Mouse (Mus musculus) layer of hippocampus, adult 8-10 months (tissue): Measurements from ENCODE around the gene Mrpl12. TPM values are rescaled to one million over a fixed set of nuclear protein-coding genes. Genes with fewer than 3 reads are reported as not detected.

Source experiments
- DNase-seq, 2 experiments: peaks; one replicate each; pipeline ENCODE4 v3.0.0; 2022; ENCODE audit warnings: low spot score in 2 of 2
- total RNA-seq, 4 experiments: library from RNA; stranded (reverse); gene quantifications; 2 replicates each; pipeline ENCODE4 v1.2.4; 2022

The Mrpl12 gene
- 10 to 100 TPM; 63.7 to 66.0 (median 64.4) TPM for total RNA-seq

DNA sequence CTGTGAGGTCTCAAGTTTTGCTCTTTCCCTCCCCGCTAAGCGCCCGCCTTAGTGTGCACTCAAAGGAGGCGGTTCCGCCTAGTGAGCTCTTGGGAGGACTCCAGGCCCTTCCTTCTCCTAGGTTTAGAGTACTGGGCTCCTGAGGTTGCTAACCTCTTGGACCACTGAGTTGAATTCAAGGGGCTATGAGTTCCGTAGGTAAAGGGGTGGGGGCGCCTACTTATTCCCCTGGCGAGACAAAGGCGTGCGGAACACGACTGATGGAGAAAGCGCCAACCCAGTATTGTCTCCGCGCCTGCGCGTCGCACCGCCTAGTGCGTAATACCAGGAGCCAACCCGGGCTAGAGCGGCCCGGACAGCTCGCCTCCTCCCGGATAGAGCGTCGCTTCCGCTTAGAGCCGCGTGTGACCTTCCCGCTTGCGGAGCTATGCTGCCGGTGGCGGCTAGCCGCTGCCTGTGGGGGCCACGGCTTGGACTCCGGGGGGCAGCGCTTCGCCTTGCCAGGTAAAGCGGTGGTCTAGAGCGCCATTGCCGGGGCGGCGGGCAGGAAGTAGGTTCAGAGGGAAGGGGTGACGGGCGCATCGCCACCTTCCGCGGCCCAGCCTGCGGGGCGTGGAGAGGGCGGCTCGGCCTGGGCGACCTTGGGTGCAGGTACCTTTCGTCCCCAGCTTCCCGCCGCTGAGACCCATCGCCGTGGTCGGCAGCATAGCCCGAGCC, at the start of gene Mrpl12:
Mrpl12 (plus strand) TSS at position 349 of the 717 bp plus-strand sequence.
- peak; percentile 85 to 86 for DNase-seq

DNA sequence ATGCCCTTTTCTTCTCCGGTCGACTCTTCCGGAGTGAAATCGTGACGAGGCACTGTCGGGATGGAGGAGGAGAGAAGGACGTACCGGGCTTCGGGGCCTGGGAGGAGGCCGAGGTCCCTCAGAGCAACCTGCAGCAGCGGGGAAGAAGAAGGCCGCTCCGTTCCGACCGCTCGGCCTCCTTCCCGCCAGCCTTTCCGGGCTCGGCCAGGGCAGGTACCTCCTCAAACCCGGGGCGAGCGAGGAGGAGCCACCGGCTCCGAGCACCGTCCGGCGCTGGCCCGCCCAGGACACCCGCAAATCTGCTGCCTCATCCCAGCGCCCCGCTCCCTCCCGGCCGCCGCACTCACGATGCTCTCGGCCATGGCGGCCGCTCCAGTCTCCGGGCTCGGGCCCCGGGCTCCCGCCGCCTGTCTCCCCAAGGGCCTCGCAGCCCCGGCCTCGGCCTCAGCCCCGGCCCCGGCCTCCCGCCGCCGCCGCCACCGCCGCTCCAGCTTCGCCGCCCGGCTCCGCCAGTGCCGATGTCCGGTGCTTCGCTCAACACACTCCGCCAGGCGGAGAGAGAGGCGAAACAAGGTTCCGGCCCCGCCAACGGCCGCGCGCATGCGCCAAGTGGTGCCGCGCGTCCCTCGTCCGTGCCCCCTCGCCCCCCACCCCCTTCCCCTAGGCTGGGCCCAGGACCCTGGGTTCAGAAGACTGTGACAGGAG, 47.1 kb upstream of the Mrpl12 start, which contains the start of gene Nploc4:
Nploc4 (minus strand) TSS at position 557 of the 705 bp plus-strand sequence.
- peak; percentile 56 to 79 for DNase-seq

DNA sequence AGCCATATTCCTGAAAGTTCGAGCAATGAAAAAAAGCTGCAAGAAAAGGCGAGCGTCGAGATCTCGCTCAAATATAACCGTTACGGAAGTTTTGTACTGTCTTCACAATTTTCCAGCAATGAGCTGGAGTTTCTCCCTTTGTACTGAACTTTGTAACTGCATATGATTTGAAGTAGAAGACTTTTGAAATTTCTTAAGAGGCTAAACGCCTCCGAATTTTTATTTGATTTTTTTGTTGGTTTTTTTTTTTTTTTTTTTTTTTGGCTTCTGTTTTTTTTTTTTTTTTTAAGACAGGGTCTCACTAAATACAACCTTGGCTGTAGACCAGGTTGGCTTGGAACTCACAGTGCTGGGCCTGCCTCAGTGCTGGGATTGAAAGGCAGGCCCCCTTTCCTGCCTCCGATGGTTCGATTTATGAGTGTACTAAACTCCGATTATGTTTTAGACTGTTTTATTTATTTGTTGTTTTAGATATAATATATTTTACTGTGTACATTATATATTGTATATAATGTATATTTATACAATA, 46.5 kb upstream of the Mrpl12 start:
- DNase-seq = no peak

DNA sequence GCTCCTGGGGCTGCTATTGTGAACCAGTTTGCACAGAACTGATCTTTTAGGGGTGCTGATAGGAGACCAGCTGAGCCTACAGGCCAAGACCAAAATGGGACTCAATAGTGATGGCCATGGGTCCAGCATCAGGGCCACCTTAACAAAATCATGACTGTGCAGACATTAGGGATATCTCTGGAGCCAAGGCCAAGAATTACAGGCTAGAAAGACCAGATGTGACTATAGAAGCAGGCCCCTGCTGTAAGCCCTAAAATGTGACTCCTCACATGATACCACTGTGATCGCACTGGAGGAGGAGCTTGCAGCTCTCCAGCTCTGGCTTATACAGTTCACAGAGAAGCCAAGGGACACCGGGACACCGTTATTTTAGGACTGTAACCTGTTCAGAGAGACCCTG, 42.1 kb upstream of the Mrpl12 start, which contains the start of gene Tspan10:
Tspan10 (plus strand) TSS at position 301 of the 400 bp plus-strand sequence.
- DNase-seq = no peak

DNA sequence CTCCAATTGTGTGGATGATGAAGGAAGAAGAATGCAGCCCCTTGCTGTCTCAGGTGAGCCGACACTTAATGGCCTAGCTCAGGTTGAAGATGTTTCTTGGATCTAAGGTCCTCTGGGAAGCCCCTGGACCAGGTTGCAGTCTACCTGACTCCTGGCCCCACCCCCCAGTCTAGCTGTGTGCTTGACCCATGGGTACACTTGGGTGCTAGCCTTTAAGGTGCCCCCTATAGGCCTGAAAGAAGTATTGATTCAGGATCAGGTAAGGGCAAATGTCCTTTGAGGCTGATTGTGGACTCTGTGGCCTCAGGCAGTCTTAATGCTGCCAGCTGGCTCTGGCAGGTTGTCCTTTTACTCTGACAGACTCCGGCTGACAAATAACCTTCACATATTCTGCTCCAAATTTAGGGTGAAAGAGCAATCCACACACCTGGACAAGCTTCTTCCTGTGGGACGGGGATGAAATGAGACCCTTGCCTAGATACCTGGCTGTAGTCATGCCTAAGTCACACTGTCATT, 41.6 kb upstream of the Mrpl12 start:
- DNase-seq = no peak

DNA sequence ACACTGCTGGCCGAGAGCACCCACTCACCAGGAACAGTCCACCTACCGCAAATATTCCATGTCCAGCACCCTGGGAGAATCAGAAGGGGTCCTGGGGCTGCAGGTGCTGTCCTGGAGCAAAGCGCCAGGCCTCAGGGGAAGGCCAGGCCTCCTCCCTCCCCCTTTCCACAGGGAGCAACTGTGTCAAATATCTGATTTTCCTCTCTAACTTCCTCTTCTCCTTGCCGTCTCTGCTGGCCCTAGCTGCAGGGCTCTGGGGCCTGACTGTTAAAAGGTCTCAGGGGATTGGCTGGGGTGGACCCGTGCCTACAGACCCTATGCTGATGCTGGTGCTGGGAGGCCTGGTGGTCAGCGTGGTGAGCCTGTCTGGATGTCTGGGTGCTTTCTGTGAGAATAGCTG, 40.3 kb upstream of the Mrpl12 start:
- DNase-seq = no peak

DNA sequence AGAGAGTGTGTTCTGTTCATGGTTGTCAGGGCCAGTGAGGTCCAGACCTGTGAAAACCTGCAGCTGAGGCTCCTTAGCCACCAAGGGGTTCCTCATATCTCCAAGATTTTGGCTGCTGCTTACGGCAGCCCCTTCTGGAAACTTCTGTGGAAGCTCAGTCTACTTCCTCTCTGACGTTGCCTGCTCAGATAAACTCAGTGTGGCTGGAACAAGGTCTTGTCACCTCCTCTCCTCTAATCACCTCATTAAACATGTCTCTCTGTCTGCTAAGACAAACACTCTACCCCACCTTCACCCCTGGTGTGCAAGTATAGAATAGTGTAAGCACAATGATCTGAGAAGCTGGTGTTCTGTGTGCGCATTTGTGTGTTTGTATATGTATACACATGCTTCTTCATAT, 38.9 kb upstream of the Mrpl12 start:
- no peak for DNase-seq

DNA sequence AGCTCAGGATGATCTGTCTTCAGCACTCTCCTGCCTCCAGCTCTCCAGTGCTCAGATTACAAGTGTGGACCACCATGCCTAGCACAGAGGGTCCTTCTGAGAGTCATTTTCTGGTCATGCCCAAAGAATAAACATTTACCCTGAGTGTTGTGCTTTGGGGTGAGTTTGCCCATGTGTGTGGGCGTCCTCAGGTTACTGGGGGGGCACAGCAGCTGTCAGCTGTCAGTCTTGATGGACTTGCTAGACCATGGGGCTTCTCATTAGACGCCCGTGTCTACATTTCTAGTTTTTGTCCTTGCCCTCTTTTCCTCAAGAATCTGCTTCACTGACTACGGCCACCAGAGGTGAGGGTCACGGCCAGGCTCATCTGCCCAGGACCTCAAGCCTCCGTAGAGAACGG, 37.2 kb upstream of the Mrpl12 start:
- DNase-seq = no peak

DNA sequence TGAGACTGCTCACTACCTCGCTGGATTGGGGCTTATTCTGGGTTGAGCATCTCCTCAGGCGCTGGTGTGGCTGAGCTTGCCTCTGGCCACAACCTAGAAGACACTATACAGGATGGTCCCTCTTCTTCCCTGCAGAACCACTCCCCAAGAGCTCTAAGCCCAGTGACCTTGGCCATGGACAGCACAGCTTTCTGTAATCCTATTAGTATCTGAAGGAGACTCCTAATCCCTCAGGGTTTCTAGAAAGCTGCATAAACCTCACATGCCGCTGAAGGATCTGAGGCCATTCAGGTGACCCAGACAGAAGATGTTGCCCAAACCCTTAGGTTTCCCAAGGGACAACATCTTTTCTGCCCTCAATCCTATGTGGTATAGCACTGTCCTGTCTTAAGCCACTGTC, 32.2 kb upstream of the Mrpl12 start:
- DNase-seq = no peak

DNA sequence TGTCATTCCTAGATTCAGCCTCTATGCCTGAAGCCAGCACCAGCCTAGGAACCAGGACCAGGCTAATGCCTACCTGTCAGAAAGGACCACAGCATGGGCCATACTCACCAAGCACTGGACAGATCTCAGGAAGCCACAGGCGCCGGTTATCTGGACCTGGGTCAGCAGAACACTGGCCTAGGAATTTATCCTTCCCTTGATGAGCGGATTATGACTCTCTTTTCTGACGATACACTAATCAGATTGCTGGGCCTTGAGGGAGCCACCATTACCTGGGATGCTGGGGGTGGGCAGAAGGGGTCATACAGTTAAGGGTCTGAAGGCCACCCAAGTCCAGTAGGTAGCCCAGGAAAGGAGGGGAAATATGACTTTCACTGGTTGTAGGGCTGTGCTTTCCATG, 31.1 kb upstream of the Mrpl12 start, which contains the start of gene Pde6g:
Pde6g (minus strand) TSS at position 195 of the 400 bp plus-strand sequence.
- no peak for DNase-seq

DNA sequence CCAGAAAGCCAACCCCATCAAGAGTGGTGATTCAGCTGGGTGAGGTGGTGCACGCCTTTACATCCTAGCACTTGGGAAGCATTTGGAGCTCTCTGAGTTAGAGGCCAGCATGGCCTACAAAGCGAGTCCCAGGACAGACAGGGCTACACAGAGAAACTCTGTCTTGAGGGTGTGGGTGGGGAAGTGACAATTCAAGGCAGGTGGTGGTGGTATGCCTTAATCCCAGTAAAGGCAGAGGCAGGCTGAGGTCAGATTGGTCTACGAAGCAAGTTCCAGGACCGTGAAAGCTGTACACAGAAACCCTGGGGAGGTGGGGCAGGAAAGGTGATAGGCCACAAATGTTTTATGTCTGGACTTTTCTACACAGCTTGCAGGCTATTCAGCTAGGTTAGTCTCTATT, 29.4 kb upstream of the Mrpl12 start:
- no peak for DNase-seq

DNA sequence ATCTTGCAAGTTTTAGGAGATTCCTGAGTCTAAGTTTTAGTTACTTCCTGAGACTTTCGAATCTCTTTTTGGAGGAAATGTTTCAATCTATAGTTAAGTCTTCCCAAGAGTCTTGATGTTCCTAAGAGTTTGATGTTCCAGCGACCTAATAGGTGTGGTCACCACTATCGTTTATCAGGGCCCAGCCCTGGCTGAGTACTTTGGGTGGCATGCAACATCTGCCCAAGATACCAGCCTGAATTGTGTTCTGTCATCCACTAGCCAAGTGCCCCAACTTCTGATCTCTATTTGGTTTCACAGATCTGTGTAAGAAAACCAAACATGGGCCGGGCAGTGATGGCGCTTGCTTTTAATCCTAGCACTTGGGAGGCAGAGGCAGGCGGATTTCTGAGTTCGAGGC, 29.0 kb upstream of the Mrpl12 start:
- DNase-seq = no peak

DNA sequence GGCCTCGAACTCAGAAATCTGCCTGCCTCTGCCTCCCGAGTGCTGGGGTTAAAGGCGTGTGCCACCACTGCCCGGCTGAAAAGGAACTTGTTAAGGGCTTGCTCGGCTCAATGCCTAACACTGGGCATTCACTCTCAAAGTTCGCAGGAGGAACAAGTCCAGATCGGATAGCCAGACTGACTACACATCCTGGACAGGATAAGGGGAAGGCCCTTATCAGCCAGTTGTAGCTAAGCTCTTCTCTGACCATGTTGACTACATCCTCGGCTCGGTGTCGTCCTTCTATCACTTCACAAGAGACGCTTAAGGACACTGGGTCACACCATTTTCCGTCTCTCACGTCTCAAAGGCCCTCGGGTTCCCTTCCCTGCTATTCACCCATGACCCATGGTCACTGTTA, 27.0 kb upstream of the Mrpl12 start:
- DNase-seq = no peak

DNA sequence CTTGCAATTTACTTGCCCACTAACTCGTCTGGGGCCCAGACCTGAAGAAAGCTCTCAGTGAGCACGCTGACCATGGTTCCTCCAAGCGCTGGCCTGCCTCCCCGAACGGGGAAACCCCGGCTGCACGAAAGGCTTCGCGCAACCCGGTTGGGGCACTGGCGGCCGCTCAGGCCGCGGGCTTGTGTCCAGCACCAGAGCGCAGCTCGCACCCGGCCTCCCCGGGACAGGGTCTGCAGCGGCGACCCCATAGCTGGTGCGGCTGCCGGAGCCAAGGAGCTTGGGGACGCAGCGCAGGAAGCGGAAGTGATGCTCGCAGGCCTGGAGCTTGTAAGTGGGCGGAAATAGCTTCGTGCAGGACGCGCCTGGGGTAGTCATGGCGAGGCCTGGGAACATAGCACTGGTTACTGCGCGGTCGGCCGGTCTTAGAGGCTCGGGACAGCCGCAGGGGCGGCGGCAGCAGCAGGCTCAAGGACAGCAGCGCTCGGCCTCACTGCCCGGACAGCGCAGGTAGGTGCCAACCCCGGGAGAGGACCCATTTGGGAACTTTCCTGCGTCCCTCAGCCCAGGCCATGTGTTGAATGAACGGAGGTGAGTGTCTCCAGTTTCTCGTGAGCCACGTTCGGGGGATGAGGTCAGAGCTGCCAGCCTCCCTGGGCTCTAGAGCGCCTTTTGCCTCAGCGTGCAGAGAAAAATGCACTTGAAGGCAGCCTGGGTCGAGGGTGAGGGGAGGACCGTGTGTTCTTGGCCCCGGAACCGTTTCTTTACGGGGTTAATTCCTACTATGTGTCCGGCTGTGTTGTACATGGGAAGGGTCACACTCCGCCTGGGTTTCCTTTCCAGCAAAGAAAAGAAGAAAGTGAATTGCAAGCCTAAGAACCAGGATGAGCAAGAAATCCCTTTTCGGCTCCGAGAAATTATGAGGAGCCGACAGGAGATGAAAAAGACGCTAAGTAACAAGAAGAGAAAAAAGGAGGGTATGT, 26.4 kb upstream of the Mrpl12 start, which contains the start of the genes Oxld1 and Ccdc137:
Oxld1 (minus strand) TSS at position 297 of the 980 bp plus-strand sequence.
Ccdc137 (plus strand) TSS at position 344 of the 980 bp plus-strand sequence.
- peak; percentile 57 to 74 for DNase-seq

DNA sequence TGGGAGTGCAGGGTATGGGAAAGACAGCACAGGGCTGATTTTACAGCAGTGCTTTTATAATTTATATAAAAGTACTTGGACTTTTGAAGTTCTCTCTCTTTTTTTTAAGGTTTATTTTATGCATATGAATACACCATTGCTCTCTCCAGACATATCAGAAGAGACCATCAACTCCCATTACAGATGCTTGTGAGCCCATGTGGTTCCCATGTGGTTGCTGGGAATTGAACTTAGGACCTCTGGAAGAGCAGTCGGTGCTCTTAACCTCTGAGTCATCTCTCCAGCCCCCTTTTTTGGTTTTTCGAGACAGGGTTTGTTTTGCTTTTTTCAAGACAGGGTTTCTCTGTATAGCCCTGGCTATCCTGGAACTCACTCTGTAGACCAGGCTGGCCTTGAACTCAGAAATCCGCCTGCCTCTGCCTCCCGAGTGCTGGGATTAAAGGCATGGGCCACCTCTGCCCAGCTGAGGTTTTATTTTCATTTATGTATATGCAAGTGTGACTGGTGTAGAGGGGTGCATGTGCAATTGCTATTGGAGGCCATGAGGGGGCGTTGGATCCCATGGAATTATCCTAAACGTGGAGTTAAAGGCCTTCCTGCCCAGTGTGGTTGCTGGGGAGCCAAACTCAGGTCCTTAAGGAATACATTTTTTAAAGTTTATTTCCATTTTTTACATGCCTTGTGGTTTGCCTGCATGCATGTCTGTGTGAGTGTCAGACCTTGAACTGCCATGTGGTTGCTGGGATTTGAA, 25.4 kb upstream of the Mrpl12 start:
- no peak for DNase-seq

DNA sequence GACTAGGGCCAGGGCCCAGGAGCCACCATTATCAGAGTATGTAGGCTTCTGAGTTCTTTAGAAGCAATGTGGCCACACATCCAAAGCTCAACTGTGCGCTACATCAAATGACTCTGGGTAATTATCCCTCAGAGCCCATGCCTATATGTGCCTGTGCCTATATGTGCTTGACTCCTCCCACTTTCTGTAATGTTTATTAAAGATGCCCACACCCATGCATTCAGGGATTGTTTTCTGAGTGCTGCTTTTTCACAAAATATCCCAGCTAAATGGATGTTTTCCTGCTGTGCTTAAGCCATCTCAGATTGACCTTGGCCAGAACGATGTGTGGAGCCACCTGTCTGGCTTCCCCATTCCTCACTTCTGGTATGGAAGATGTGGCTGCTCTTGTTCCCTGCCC, 20.9 kb upstream of the Mrpl12 start:
- no peak for DNase-seq

DNA sequence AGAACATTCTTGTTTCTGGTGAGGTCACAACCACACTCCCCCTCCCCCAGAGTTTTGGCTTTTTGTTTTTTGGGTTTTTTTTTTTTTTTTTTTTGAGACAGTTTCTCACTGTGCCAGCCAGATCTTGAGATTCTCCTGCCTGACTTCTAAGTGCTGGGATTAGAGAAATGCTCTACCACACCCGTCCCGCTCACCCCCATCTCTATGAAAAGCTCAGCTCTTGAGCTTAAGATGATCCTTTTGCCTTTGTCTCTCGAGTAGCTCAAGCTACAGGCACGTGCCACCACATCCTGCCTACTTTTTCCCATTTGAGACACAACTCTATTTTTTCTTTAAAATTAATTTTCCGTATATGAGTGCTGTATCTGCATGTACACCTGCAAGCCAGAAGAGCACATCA, 20.0 kb upstream of the Mrpl12 start:
- no peak for DNase-seq

DNA sequence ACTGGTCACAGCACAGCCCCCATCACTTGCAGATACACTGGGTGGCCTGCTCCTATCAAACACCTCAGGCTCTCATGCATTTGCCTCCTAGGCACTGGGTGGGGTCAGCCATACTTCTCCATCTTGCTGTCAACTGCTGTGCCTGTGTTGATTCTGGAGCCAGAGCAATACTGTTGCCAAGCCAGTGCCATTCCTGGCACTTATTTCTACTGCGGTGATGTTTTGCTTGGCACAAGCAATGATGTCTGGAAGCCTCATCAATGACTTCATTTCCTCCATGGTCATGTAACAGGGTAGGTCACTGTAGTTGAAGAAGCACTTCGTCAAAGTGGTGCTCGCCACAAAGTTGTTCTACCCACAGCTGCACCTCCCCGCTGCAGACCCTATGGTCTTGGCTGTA, 18.9 kb upstream of the Mrpl12 start:
- no peak for DNase-seq

DNA sequence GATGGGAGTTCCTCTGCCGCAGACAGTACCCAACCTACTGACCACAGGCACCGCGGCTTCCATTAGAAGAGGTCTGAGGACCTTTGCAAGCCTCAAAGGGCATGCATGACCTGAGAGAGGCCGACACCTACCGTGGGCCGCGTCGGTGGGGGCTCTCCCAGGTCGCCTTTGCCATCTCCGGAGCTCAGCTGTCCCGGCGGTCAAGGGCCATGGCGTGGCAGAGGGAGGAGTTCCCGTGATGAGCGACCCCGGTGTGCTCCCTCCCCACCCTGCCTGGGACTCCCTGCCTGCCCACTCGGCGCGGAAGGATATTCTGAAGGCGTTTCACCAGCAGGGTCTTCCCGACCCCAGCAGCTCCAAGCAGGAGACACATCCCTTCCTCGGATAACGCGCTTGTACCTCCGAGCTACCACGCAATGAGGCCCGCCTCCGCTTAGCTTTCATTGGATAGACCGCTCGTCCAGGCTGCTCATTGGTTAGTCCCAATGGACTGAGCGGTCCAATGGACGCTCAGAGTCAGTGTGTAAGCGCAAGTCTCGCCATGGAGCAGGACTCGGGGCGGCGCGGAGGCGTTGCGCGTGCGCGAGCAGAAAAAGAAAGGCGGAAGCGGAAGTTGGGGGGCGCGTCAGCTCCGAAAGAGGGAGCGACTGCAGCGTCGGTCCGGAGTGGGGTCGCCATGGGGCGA, 17.2 kb upstream of the Mrpl12 start, which contains the start of gene Arl16:
Arl16 (minus strand) TSS at position 557 of the 685 bp plus-strand sequence.
- DNase-seq = peak; percentile 92 to 95
